Mouse (Mus musculus) E14TG2a.4 (cell line): ENCODE measurements around the gene Cxcl14.

ENCODE experiments used
- H3K27me3 ChIP-seq: 2 replicates; pipeline ENCODE4 v1.6.1; 2014; ENCODE audit warnings: low read length, control low read depth; ENCODE audit not compliant: insufficient read depth
- H3K36me3 ChIP-seq: 2 replicates; pipeline ENCODE4 v1.6.1; 2014; ENCODE audit warnings: low read length, control low read depth; ENCODE audit not compliant: insufficient read depth
- H3K4me1 ChIP-seq: replicated peaks from 2 replicates; pipeline ENCODE4 v1.6.1; 2014; ENCODE audit warnings: low read depth, low read length, control low read depth
- H3K4me3 ChIP-seq: replicated peaks from 2 replicates; pipeline ENCODE4 v1.5.1; 2014; ENCODE audit warnings: mild to moderate bottlenecking, low read length
- H3K9me3 ChIP-seq: 2 replicates; pipeline ENCODE4 v1.6.1; 2014; ENCODE audit warnings: low read length, control low read depth
- CTCF ChIP-seq: conservative IDR thresholded peaks from 2 replicates; pipeline ENCODE4 v1.5.1; 2014; ENCODE audit warnings: low read length
- NANOG ChIP-seq: IDR thresholded peaks from 2 replicates; pipeline ENCODE4 v1.6.1; 2014; ENCODE audit warnings: borderline replicate concordance, low read length, mixed read lengths
- POU5F1 ChIP-seq: IDR thresholded peaks from 2 replicates; pipeline ENCODE4 v1.6.1; 2014; ENCODE audit warnings: low read length, borderline replicate concordance

Cxcl14 gene

GRCm38 (mm10) chr13:56304453-56304852 lies 8.1 kb upstream of the Cxcl14 start:
- peaks cover 4% of the 10 kb centered on the region for H3K9me3 ChIP-seq
- H3K4me1 ChIP-seq: peaks cover 8% of the 10 kb centered on the region
- no peak for TF ChIP-seq POU5F1
- no peak for TF ChIP-seq NANOG
- TF ChIP-seq CTCF: no peak
- H3K27me3 ChIP-seq: peaks cover 51% of the 10 kb centered on the region
- no peaks in the 10 kb centered on the region for H3K36me3 ChIP-seq
- no peak overlapping the region for H3K4me3 ChIP-seq

- Histone ChIP-seq H3K9me3 (peaks cover 9% of the 10 kb centered on the region), H3K36me3 (no peaks in the 10 kb centered on the region), H3K4me1 (peaks cover 19% of the 10 kb centered on the region), H3K27me3 (peaks cover 69% of the 10 kb centered on the region), H3K4me3 (no peak overlapping the region)
- TF ChIP-seq POU5F1: no peak
- TF ChIP-seq CTCF: no peak; the same call in 1 of the 2 replicates
- TF ChIP-seq NANOG: no peak
Observed at GRCm38 (mm10) chr13:56299336-56299735, 3.0 kb upstream of the Cxcl14 start.

GRCm38 (mm10) chr13:56296659-56297020 lies 289 bp upstream of the Cxcl14 start:
- H3K4me3 ChIP-seq: peak overlapping the region; percentile 83
- peaks cover 25% of the 10 kb centered on the region for H3K4me1 ChIP-seq
- peaks cover 90% of the 10 kb centered on the region for H3K27me3 ChIP-seq
- H3K9me3 ChIP-seq: peaks cover 9% of the 10 kb centered on the region
- H3K36me3 ChIP-seq: no peaks in the 10 kb centered on the region
- TF ChIP-seq NANOG (no peak), CTCF (no peak), POU5F1 (no peak)

- no peaks in the 10 kb centered on the region for H3K36me3 ChIP-seq
- H3K27me3 ChIP-seq: peaks cover 92% of the 10 kb centered on the region
- no peak for TF ChIP-seq POU5F1
- peaks cover 29% of the 10 kb centered on the region for H3K4me1 ChIP-seq
- H3K9me3 ChIP-seq: peaks cover 9% of the 10 kb centered on the region
- peak overlapping the region; percentile 83 for H3K4me3 ChIP-seq
Observed at GRCm38 (mm10) chr13:56295586-56295942, 787 bp downstream of the Cxcl14 start.

- no peak overlapping the region for H3K4me3 ChIP-seq
Observed at GRCm38 (mm10) chr13:56294908-56295307, 1.4 kb downstream of the Cxcl14 start.

GRCm38 (mm10) chr13:56289998-56290397 lies 6.4 kb downstream of the Cxcl14 start:
- Histone ChIP-seq H3K36me3 (no peaks in the 10 kb centered on the region), H3K27me3 (peaks cover 62% of the 10 kb centered on the region), H3K4me3 (no peak overlapping the region), H3K9me3 (no peaks in the 10 kb centered on the region), H3K4me1 (peaks cover 31% of the 10 kb centered on the region)
- TF ChIP-seq CTCF: peak; percentile 94
- peak; percentile 53; the same call in 1 of the 2 replicates for TF ChIP-seq POU5F1
- no peak for TF ChIP-seq NANOG

More at GRCm38 (mm10) chr13:56294908-56295307, 1.4 kb downstream of the Cxcl14 start:
- Histone ChIP-seq H3K36me3 (no peaks in the 10 kb centered on the region), H3K9me3 (peaks cover 9% of the 10 kb centered on the region), H3K4me1 (peaks cover 29% of the 10 kb centered on the region), H3K27me3 (peaks cover 88% of the 10 kb centered on the region)
- no peak for TF ChIP-seq POU5F1
- TF ChIP-seq CTCF: no peak
- no peak for TF ChIP-seq NANOG

GRCm38 (mm10) chr13:56289261-56289660 lies 7.1 kb downstream of the Cxcl14 start:
- TF ChIP-seq POU5F1: no peak
- Histone ChIP-seq H3K4me1 (peaks cover 24% of the 10 kb centered on the region), H3K4me3 (peak overlapping the region; percentile 35; the same call in 1 of the 2 replicates), H3K27me3 (peaks cover 58% of the 10 kb centered on the region), H3K9me3 (no peaks in the 10 kb centered on the region), H3K36me3 (no peaks in the 10 kb centered on the region)

- Histone ChIP-seq H3K4me1 (peaks cover 21% of the 10 kb centered on the region), H3K4me3 (no peak overlapping the region), H3K27me3 (peaks cover 57% of the 10 kb centered on the region), H3K36me3 (no peaks in the 10 kb centered on the region), H3K9me3 (no peaks in the 10 kb centered on the region)
- TF ChIP-seq CTCF (no peak), POU5F1 (no peak), NANOG (no peak)
Observed at GRCm38 (mm10) chr13:56288601-56289000, 7.8 kb downstream of the Cxcl14 start.

- H3K36me3 ChIP-seq: no peaks in the 10 kb centered on the region
- no peak overlapping the region for H3K4me3 ChIP-seq
- H3K27me3 ChIP-seq: peaks cover 55% of the 10 kb centered on the region
- TF ChIP-seq POU5F1 (no peak), NANOG (no peak), CTCF (no peak)
- no peaks in the 10 kb centered on the region for H3K9me3 ChIP-seq
- H3K4me1 ChIP-seq: peaks cover 19% of the 10 kb centered on the region
Observed at GRCm38 (mm10) chr13:56287091-56287490, 9.3 kb downstream of the Cxcl14 start.
